Mouse (Mus musculus): ENCODE data around the gene Cntn4.

GRCm38 (mm10) chr6:105681496-105681895 lies 4.0 kb downstream of the Cntn4 start:
- TF ChIP-seq CTCF (IDR thresholded peaks at IDR 0.05; ENCODE audit: borderline replicate concordance, extremely low read depth, insufficient read depth, insufficient read length) (no peak), POLR2A (IDR thresholded peaks at IDR 0.05; ENCODE audit: borderline replicate concordance, extremely low read depth, insufficient read depth, insufficient read length, poor library complexity, severe bottlenecking) (no peak)

Measured in brain, embryonic 14.5 days (tissue).